Mouse (Mus musculus) CD4-positive helper T cell, adult 2 months (primary cell): Measurements from ENCODE around the gene Pilrb2.
"Not testable (repeated sequence)": the region's sequence is repeated elsewhere in the genome, so short reads cannot be mapped to it uniquely, and the experiment has no call there.

Experiments
- DNase-seq: peaks from one replicate; pipeline ENCODE4 v3.0.0-alpha.2; 2012; ENCODE audit warnings: low read depth, missing footprints, low spot score

The Pilrb2 gene

GRCm38 (mm10) chr5:137871644-137872380 lies at the start of gene Pilrb2:
Pilrb2 (minus strand) TSS chr5:137871815.
- not testable (repeated sequence) for DNase-seq

GRCm38 (mm10) chr5:137915550-137915949 lies 43.9 kb upstream of the Pilrb2 start:
- no peak for DNase-seq

DNA sequence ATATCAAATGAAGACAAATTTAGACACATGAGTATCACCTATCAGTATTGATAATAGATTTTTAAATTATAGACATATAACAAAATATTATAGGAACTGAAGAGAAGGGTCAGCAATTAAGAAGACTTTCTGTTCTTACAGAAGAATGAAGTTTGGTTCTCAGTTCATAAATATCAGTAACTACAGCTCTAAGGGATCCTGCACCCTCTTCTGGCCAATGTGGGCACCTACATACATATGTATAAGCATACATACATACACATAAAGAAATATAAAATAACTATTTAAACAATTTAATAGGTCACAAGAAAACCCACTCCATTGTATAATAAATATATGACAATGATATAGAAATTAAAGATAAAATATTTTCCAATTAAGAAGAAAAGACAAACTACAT lies 42.9 kb upstream of the Pilrb2 start:
- peak; percentile 1 for DNase-seq

GRCm38 (mm10) chr5:137909564-137910262 lies 38.1 kb upstream of the Pilrb2 start:
- DNase-seq: no peak

DNA sequence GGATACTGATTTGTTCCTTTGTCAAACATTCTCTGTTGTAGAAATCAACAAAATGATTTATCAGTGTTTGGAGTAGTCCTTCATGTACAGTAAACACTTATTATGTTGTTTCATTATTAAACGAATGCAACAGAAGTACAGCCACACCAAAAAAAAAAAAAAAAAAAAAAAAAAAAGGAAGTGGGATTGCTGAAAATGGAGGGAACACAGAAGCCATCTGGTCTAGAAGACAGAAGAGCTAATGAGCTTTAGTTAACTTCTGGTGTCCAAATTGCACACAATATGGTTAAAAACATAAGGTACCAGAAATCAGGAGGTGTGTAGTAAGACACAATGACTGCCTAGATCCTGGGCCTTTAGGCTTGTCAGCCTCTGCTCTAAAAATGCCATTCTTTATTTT lies 26.2 kb upstream of the Pilrb2 start:
- DNase-seq: no peak

- no peak for DNase-seq
Measured at GRCm38 (mm10) chr5:137892954-137893353, 21.3 kb upstream of the Pilrb2 start.

DNA sequence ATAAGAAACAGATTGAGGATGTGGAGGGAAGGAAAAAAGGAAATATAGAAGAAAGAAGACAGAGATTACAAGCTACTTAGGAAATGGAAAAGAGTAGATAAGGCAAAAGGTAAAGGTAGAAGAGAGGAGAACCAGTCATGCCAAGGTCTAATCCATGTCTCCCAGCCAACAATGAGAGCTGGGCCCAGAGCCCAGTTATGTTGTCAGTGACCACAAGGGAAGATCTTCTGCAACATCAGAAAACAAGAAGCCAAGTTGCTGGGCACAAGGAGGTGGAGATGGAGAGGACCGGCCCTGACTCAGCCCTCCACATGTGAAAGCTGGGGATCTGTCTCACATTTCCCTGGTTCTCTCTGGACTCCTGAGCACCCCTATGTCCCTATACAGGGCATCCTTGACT lies 16.1 kb upstream of the Pilrb2 start:
- DNase-seq: no peak

DNA sequence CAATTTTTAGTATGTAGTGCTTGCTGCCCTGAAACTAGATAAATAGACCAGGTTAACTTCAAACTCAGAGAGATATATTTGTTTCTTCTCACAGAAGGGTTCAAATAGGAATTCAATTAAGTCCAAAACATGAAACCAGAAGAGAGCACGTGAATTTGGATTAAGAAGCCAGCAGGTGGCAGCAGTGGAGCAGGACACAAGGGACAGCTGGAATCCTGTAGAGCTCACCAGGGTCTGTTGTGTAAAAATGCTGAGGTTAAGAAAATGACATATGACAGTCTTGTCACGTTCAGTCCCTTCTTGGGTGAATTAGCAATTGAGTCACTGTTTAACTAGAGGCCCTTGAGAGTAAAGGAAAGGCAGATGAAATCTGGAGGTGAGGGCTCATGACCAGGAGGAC lies 14.3 kb upstream of the Pilrb2 start:
- peak; percentile 23 for DNase-seq

DNA sequence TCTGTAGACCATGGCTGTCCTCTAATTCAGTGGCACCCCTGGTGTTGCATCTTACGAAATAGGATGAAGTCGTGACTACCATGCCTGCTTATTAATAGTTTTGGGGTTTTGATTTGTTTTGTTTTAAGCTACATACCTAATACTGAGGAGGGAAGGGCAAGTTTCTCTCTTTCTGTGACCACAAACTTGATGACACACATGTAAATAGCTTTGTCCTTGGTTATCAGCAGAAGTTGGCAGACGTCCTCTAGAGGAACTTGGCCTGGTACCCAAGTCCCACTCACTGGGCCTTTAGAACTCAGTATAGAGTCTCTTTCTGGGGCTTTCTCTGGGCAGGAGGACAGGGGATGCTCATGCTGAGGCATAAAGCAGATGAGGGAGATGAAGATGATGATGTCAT lies 11.7 kb upstream of the Pilrb2 start:
- no peak for DNase-seq

DNA sequence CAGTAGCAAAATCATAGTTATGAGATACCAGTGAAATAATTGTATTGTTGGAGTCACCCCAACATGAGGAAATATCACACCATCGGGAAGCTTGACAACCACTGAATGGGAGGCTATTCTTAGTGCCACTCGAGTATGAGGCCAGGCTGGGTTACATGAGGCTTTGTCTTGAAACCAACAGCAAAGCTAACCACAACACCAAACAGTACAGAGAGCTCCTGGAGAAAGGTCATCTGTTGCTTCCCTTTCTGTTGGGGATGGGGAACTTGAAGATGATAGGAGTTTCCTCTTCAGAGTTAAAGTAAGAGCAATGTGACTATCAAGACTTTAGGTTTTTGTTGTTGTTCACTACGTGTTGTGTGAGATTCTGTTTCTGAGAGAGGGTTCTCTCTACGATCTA lies 11.3 kb upstream of the Pilrb2 start:
- no peak for DNase-seq

DNA sequence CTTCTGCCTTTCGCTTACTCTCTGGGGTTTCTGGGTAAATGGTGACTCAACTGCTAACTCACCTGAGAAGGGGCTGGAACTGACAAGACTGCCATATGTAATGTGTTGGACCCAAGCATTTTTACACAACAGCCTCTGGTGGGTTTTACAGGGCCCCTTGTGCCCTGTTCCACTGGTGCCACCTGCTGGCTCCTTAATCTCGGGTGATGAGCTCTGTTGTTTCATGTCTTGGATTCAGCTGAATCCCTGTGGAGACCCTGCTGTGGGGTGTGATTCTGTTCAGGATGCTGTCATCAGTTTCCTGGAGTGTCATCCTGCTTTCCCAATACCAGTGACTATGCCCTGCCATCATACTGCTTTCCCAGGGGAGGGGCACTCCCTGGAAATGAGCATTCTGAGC lies 6.2 kb upstream of the Pilrb2 start:
- peak; percentile 11 for DNase-seq

DNA sequence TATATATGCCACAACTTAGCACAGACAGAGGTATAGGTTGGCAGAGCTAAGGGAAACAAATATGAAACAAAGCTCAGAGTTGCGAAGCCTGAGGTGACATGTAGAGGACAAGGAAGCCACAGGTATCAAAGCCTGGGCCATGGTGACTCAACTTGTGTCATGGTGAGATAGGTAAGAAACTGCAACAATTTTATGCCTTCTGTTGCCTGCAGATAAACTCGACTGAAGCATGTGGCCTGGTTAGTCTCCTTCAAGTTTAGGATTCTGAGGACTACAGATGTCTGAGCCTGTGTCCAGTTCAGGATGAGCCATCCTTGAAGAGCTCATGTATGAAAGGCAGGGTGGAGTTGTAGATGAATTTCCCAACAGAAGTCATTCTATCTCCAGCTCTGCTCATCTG lies 3.4 kb upstream of the Pilrb2 start:
- no peak for DNase-seq

GRCm38 (mm10) chr5:137872381-137872702 lies 727 bp upstream of the Pilrb2 start:
- not testable (repeated sequence) for DNase-seq

- DNase-seq: not testable (repeated sequence)
Measured at GRCm38 (mm10) chr5:137868600-137868999, 3.0 kb downstream of the Pilrb2 start.

DNA sequence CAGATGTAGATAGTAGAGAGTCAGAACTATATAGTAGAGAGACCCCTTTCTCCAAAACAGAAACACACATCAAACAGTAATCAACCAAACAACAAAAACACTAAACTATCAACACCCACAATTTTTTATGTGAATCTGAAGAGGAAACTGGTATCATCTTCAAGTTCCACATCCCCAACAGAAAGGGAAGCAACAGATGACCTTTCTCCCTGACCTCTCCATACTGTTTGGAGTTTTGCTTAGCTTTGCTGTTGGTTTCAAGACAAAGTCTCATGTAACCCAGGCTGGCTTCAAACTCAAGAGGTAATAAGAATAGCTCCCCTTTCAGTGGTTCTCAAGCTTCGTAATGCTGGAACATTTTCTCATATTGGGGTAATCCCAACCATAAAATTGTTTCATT lies 7.6 kb downstream of the Pilrb2 start:
- DNase-seq: not testable (repeated sequence)

DNA sequence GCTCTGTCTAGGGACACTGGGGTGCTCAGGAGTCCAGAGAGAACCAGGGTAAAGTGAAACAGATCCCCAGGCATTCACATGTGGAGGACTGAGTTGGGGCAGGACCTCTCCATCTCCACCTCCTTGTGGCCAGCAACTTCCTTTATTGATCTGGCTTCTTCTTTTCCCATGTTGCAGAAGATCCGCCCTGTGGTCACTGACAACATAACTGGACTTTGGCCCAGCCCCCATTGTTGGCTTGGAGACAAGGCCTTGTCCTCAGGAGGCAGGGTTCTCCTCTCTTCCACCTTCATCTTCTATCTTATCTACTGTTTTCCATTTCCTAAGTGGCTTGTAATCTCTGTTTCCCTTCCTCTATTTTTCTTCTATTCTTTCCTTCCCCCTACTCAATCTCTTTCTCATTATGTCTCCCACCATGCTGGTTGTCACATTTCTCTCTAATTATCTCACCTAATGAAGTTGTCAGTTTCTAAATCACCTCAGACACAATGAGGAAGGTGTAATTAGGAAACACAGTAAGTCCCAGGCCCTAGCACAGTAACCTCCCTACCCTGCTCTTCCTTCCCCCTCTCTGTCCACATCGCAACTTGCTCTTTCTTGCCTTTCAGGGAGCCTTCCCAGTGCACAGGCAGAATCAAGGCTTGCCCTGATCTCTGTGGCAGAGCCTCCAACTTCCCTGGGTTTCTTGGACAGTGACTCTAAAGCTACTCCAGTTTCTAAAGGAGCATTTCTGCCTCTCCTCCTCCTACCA lies 13.5 kb downstream of the Pilrb2 start, which contains the start of gene Pilrb1:
Pilrb1 (minus strand) TSS at position 147 of the 751 bp plus-strand sequence.
- DNase-seq: not testable (repeated sequence)

- DNase-seq: peak; percentile 37
Measured at GRCm38 (mm10) chr5:137856870-137857269, 14.7 kb downstream of the Pilrb2 start.

DNA sequence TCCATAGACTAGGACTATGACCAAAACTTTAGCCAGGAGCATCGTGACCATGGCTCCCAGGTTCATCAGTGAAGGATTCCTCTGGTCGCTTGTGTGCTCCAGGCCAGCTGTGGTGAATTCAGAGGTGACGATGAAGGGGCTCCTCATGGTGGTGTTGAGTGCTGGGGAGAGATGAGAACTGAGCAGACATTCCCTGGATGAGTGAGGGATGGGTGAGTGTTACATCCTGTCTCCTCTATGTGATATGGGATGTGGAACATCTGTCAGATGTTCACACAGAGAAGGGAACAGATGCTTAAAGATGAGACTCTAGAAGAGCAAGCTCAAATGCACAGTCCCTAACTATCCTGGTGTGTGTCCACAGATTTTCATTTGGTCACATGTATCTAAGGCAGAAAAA lies 16.7 kb downstream of the Pilrb2 start:
- DNase-seq: not testable (repeated sequence)

DNA sequence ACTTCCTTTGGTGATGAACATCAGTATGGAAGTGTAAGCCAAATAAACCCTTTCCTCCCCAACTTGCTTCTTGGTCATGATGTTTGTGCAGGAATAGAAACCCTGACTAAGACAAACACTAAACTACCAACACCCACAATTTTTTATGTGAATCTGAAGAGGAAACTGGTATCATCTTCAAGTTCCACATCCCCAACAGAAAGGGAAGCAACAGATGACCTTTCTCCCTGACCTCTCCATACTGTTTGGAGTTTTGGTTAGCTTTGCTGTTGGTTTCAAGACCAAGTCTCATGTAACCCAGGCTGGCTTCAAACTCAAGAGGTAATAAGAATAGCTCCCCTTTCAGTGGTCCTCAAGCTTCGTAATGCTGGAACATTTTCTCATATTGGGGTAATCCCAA lies 21.3 kb downstream of the Pilrb2 start:
- DNase-seq: not testable (repeated sequence)

DNA sequence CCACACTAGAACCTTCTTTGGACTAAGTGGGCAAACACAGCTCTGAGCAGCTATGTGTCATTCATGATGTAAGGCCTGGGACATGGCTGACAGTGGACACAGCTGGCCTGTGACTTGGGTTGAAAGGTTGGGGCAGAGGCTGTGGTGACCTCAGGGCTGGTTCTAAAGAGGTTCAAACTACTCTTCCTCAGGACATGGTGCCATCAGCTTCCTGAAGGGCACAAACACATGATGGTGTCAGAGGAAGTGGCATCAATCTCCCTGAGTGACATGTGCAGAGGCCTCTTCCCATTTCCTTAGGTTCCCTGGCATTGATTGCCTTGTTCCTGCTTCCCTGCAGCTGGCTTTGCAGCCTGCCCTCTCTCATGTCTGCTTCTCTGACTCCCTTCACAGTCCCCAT lies 34.5 kb downstream of the Pilrb2 start:
- DNase-seq: not testable (repeated sequence)

DNA sequence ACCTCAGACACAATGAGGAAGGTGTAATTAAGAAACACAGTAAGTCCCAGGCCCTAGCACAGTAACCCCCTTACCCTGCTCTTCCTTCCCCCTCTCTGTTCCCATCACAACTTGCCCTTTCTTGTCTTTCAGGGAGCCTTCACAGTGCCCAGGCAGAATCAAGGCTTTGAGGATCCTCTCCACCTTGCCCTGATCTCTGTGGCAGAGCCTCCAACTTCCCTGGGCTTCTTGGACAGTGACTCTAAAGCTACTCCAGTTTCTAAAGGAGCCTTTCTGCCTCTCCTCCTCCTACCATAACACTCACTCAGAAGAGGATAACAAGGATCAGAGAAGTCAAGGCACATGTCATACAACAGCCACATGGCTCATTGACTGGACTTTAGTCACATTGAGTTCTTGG lies 35.0 kb downstream of the Pilrb2 start:
- no peak for DNase-seq

GRCm38 (mm10) chr5:137835966-137836520 lies 35.6 kb downstream of the Pilrb2 start, which contains the start of gene Pilra:
Pilra (minus strand) TSS chr5:137836281.
- not testable (repeated sequence) for DNase-seq
